Mouse (Mus musculus): ENCODE data around the gene Gm6760.

The Gm6760 gene

DNA sequence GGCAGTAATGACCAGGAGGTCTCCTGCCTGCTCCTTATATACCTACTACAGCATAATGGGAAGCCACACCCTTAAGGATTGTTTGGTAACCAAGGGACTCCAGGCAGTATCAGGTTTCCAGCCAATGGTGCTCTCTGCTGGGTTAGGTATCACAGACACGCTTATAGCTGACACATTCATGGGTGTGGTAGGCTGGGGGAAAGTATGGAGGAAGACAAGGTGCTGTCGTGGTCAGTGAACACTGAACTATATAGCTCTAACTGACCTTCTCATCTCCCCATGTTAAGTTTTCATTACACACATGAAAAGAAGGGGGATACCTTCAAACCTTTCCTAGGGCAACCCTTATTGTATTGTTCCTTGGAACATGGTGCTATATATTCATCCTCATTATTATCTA, at the start of gene Gm6760:
Gene Gm6760 (minus strand): TSS at position 101 of the 400 bp plus-strand sequence.
- DNase-seq, result no peak

DNA sequence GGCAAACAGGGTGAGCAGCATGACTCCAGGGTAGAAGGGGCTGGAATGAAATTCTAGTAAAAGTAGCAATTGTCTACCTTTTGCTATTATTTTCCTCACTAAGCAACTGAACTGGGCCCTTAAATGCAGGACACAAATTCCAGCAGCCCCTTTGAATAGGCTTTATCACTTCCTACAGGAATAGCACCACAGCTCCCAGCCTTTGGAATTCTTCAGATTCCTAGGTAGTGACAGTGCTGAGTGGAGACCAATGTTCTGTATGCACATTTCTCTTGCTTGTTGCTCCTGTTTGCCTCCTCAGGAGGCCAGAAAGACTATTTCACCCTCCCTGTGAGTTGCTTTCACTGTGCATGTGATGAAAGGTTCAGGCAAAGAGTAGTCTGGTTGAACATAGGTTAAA, 29.2 kb upstream of the Gm6760 start:
- DNase-seq, result no peak

- DNase-seq, result no peak
These were observed 21.2 kb upstream of the Gm6760 start, which contains the start of gene 3830417A13Rik for GRCm38 (mm10) chrX:64173248-64173647. Gene 3830417A13Rik (plus strand): TSS chrX:64173548.
